Mouse (Mus musculus): ENCODE data around the gene Aak1. TPM values are rescaled to one million over a fixed set of nuclear protein-coding genes. Genes with fewer than 3 reads are reported as not detected.

Aak1 gene
- total and polyA plus RNA-seq, 3 experiments, result 2.8 to 21.0 (median 7.1) TPM

DNA sequence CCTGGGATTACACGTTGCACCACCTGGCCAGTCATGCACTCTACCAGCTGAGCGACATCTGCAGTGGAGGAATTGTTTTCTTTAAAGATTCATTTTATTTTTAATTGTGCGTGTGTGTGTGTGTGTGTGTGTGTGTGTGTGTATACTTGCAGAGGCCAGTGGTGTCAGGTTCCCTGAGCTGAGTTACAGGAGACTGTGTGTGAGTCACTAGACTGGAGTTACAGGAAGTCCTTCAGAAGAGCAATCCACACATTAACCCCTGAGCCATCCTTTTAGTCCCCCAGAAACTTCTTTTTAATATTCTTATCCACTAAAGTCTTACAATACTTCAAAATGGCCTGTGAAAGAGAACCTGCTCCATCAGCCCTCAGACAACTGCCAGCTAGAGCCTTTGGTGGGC, 44.7 kb upstream of the Aak1 start:
- dilution Hi-C loops (cut with MboI; ENCODE audit: extremely low pct_ligation_motif_present, extremely low pct_unique_long_range_greater_than_20kb, low sequenced_read_pairs), result no loop called here
- Histone ChIP-seq H3K27me3 (replicated peaks) (no peaks in the 10 kb centered on the region), H3K4me2 (ENCODE audit: insufficient read depth, low read depth, poor library complexity, severe bottlenecking) (no peak overlapping the region), H3K9me3 (replicated peaks; ENCODE audit: low read length) (no peaks in the 10 kb centered on the region), H3K36me3 (replicated peaks in 1 of 2; ENCODE audit: control insufficient read depth in 1 of 2, insufficient read depth in 1 of 2, low read length in 1 of 2) (no peaks in the 10 kb centered on the region), H3K4me3 (replicated peaks in 1 of 3; ENCODE audit: low read depth in 2 of 3, low read length in 2 of 3, poor library complexity in 1 of 3) (no peak overlapping the region), H3K4me1 (ENCODE audit: control insufficient read depth in 1 of 2, insufficient read depth in 2 of 2) (peaks cover 0 to 24% of the 10 kb centered on the region in 2 experiments; a peak in 3 of 4 replicates), H3K79me2 (replicated peaks; ENCODE audit: control insufficient read depth, extremely low read depth, insufficient read depth, poor library complexity, severe bottlenecking) (no peaks in the 10 kb centered on the region), H3K9ac (ENCODE audit: insufficient read depth, low read depth) (no peak overlapping the region), H3K27ac (ENCODE audit: insufficient read depth, low read depth) (no peak overlapping the region)
- in situ Hi-C loops (cut with MboI; ENCODE audit: low pct_ligation_motif_present, low pct_unique_long_range_greater_than_20kb, low sequenced_read_pairs), result no loop called here
- DNase-seq (ENCODE audit: extremely low read depth), result no peak
- TF ChIP-seq MEF2A (IDR thresholded peaks at IDR 0.05; ENCODE audit: borderline replicate concordance, low read depth, low read length) (no peak), KAT2A (IDR thresholded peaks at IDR 0.05; ENCODE audit: insufficient replicate concordance, low read length) (no peak), USF1 (IDR thresholded peaks at IDR 0.05; ENCODE audit: low read depth, low read length) (no peak), POLR2AphosphoS2 (IDR thresholded peaks at IDR 0.05; ENCODE audit: low read depth, low read length) (no peak), MAZ (IDR thresholded peaks at IDR 0.05; ENCODE audit: low read depth, low read length) (no peak)

DNA sequence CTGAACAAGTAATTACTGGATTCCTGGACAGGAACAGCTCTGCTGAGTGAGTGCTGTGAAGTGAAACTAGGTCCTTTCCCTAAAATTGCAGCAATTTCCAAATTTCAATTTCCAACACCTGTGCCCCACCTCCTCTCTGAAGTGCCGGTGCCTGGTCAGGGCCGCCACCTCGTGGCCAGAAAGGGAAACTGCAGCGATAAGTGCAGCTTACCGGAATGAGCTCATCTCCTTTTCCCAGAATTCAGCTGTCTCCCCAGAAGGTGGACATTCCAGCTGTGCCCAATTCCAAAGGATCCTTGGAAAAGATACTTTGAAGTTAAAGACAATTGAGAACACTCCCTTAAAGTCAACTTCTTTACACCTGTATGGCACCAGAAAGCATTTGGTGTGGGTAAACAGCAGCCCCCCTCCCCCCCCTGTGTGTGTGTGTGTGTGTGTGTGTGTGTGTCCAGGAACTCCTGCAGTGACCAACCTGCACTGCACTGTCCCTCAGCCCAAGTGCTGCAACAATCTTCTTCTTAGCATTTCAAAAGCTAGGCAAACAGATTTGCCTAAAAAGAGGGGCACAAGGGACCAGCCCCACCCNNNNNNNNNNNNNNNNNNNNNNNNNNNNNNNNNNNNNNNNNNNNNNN, 42.7 kb upstream of the Aak1 start:
- H3K9me3 ChIP-seq (replicated peaks; ENCODE audit: low read length), result no peaks in the 10 kb centered on the region
- no peak overlapping the region for H3K9ac ChIP-seq (ENCODE audit: insufficient read depth, low read depth)
- no peak overlapping the region for H3K27ac ChIP-seq (ENCODE audit: insufficient read depth, low read depth)
- H3K36me3 ChIP-seq (replicated peaks in 1 of 2; ENCODE audit: control insufficient read depth in 1 of 2, insufficient read depth in 1 of 2, low read length in 1 of 2), result no peaks in the 10 kb centered on the region
- H3K4me2 ChIP-seq (ENCODE audit: insufficient read depth, low read depth, poor library complexity, severe bottlenecking), result peak overlapping the region; percentile 54; the same call in 1 of the 2 replicates
- H3K4me1 ChIP-seq (ENCODE audit: control insufficient read depth in 1 of 2, insufficient read depth in 2 of 2), result peaks cover 0 to 21% of the 10 kb centered on the region in 2 experiments; a peak in 3 of 4 replicates
- H3K4me3 ChIP-seq (replicated peaks in 1 of 3; ENCODE audit: low read depth in 2 of 3, low read length in 2 of 3, poor library complexity in 1 of 3), result no peak overlapping the region
- DNase-seq (ENCODE audit: extremely low read depth), result peak; percentile 62
- in situ Hi-C loops (cut with MboI; ENCODE audit: low pct_ligation_motif_present, low pct_unique_long_range_greater_than_20kb, low sequenced_read_pairs), result no loop called here
- dilution Hi-C loops (cut with MboI; ENCODE audit: extremely low pct_ligation_motif_present, extremely low pct_unique_long_range_greater_than_20kb, low sequenced_read_pairs), result no loop called here
- no peaks in the 10 kb centered on the region for H3K27me3 ChIP-seq (replicated peaks)
- no peaks in the 10 kb centered on the region for H3K79me2 ChIP-seq (replicated peaks; ENCODE audit: control insufficient read depth, extremely low read depth, insufficient read depth, poor library complexity, severe bottlenecking)
- peak; percentile 61 for TF ChIP-seq IRF4 (IDR thresholded peaks at IDR 0.05; ENCODE audit: low read depth, low read length)
- TF ChIP-seq E2F4 (IDR thresholded peaks at IDR 0.05; ENCODE audit: insufficient replicate concordance, low read depth, low read length), result no peak
- no peak for TF ChIP-seq EP300 (IDR thresholded peaks at IDR 0.05; ENCODE audit: low read length)
- no peak; the same call in 1 of the 2 replicates for TF ChIP-seq ETS1 (conservative IDR thresholded peaks at IDR 0.05; ENCODE audit: low read depth, low read length)
- no peak for TF ChIP-seq TBP (conservative IDR thresholded peaks at IDR 0.05; ENCODE audit: low read depth, low read length)
- no peak for TF ChIP-seq ZKSCAN1 (IDR thresholded peaks at IDR 0.05; ENCODE audit: borderline replicate concordance, low read depth, low read length)
- peak; percentile 44 for TF ChIP-seq JUN (IDR thresholded peaks at IDR 0.05; ENCODE audit: insufficient read depth, low read depth, low read length)
- TF ChIP-seq TCF12 (IDR thresholded peaks at IDR 0.05; ENCODE audit: low read depth, low read length), result no peak
- no peak for TF ChIP-seq SIN3A (IDR thresholded peaks at IDR 0.05; ENCODE audit: low read length)
- no peak for TF ChIP-seq GABPA (IDR thresholded peaks at IDR 0.05; ENCODE audit: insufficient replicate concordance, low read depth, low read length)
- TF ChIP-seq POLR2AphosphoS2 (IDR thresholded peaks at IDR 0.05; ENCODE audit: low read depth, low read length), result no peak
- TF ChIP-seq ZMIZ1 (IDR thresholded peaks at IDR 0.05; ENCODE audit: low read depth, low read length), result no peak
- TF ChIP-seq MYC (IDR thresholded peaks at IDR 0.05; ENCODE audit: low read depth, low read length), result no peak
- TF ChIP-seq NELFE (IDR thresholded peaks at IDR 0.05; ENCODE audit: low read depth, low read length), result no peak; the same call in 1 of the 2 replicates
- TF ChIP-seq JUND (conservative IDR thresholded peaks at IDR 0.05; ENCODE audit: low read depth, low read length), result peak; percentile 51; the same call in 1 of the 2 replicates
- TF ChIP-seq USF2 (conservative IDR thresholded peaks at IDR 0.05; ENCODE audit: low read depth, low read length), result no peak
- TF ChIP-seq MXI1 (IDR thresholded peaks at IDR 0.05; ENCODE audit: low read depth, low read length), result no peak
- TF ChIP-seq MAZ (IDR thresholded peaks at IDR 0.05; ENCODE audit: low read depth, low read length), result peak; percentile 51; the same call in 1 of the 2 replicates
- TF ChIP-seq CHD1 (IDR thresholded peaks at IDR 0.05; ENCODE audit: low read depth, low read length), result no peak
- no peak for TF ChIP-seq CHD2 (IDR thresholded peaks at IDR 0.05; ENCODE audit: low read length)
- TF ChIP-seq HCFC1 (IDR thresholded peaks at IDR 0.05; ENCODE audit: low read depth, low read length), result no peak
- TF ChIP-seq ZNF384 (IDR thresholded peaks at IDR 0.05; ENCODE audit: low read depth, low read length), result no peak
- TF ChIP-seq RAD21 (IDR thresholded peaks at IDR 0.05; ENCODE audit: low read depth, low read length), result no peak; the same call in none of the 2 replicates
- TF ChIP-seq KAT2A (IDR thresholded peaks at IDR 0.05; ENCODE audit: insufficient replicate concordance, low read length), result no peak
- TF ChIP-seq CTCF (conservative IDR thresholded peaks at IDR 0.05 in 1 of 2, IDR thresholded peaks at IDR 0.05 in 1 of 2; ENCODE audit: low read depth in 2 of 2, low read length in 2 of 2), result peak; percentile 78 to 98
- TF ChIP-seq MAX (IDR thresholded peaks at IDR 0.05; ENCODE audit: low read length), result no peak
- no peak for TF ChIP-seq MAFK (IDR thresholded peaks at IDR 0.05; ENCODE audit: insufficient replicate concordance, low read length)
- TF ChIP-seq PAX5 (IDR thresholded peaks at IDR 0.05; ENCODE audit: low read length), result no peak
- TF ChIP-seq NRF1 (IDR thresholded peaks at IDR 0.05; ENCODE audit: low read depth, low read length), result 0 out of 2 replicates have a peak, but pooled peaks have one; percentile 12
- peak; percentile 79 for TF ChIP-seq ZC3H11A (IDR thresholded peaks at IDR 0.05; ENCODE audit: low read depth, low read length)
